Mouse (Mus musculus) kidney, adult 18-20 months (tissue): ENCODE data around the gene Lingo4.

Experiments used
- DNase-seq: peaks from one replicate; pipeline ENCODE4 v3.0.0; 2021

The Lingo4 gene

GRCm38 (mm10) chr3:94388047-94388446 is 10.3 kb upstream of the Lingo4 start:
- DNase-seq, result no peak

- DNase-seq, result no peak
Measured at GRCm38 (mm10) chr3:94389420-94389819, 8.9 kb upstream of the Lingo4 start.

GRCm38 (mm10) chr3:94391001-94391400 is 7.3 kb upstream of the Lingo4 start:
- no peak for DNase-seq

GRCm38 (mm10) chr3:94392128-94392527 is 6.2 kb upstream of the Lingo4 start:
- DNase-seq, result no peak

GRCm38 (mm10) chr3:94393049-94393448 is 5.3 kb upstream of the Lingo4 start:
- no peak for DNase-seq

- DNase-seq, result no peak
Measured at GRCm38 (mm10) chr3:94396336-94396735, 2.0 kb upstream of the Lingo4 start.

GRCm38 (mm10) chr3:94396851-94397250 is 1.5 kb upstream of the Lingo4 start:
- DNase-seq, result no peak

DNA sequence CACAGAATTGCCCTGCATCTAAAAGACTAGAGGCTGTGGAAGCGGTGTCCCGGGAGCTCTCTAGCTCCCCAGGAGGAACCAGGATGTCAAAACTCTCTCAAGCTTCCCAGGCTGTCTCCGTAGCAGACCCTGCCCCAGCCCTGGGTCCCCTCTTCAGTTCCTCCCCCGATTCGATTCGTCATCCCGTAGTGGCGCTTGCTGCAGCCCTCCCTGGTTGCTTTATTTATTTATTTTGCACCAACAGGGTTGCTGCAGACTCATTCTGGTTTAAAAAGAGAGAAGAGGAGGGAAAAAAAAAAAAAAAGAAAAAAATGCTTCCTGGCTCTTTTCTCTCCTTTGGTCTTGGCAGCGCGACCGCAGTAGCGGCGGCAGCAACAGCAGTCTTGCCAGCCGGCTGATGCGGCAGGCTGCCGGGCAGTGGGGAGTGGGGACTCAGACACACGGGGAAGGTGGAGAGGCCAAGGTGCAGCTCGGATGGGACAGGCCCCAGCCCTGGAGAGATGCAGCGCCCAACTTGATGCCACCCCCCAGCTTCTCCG is 695 bp downstream of the Lingo4 start:
- no peak for DNase-seq

DNA sequence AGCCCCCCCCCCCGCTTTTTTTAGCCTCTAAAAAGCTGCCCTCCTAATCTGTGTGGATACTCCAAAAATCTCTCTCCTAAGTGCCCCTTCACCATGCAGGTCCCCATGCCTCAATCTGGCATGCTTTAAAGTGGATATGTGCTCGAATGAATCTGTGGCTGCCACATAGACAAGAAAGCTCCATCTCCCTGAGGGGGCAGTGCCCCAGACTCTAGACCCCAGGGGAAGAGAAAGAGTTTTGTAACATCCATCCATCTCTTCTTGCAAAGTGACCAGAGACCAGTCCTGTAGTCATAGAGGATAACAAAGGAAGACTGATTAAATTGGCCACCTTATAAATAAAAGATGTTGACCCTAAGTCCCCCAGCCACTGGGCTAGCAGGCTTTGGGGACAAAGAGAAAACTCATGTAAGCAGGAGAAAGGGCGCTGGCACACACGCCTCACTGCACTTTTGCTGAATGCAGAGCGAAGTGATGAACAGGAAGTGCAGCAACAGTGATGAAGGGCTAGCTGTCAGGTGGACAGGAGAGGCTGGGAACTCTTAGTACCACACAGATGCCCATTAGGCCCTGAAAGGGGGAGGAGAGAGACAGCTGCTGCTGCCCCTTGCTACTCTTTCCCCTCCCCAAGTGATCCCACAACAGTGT is 1.5 kb downstream of the Lingo4 start:
- no peak for DNase-seq

DNA sequence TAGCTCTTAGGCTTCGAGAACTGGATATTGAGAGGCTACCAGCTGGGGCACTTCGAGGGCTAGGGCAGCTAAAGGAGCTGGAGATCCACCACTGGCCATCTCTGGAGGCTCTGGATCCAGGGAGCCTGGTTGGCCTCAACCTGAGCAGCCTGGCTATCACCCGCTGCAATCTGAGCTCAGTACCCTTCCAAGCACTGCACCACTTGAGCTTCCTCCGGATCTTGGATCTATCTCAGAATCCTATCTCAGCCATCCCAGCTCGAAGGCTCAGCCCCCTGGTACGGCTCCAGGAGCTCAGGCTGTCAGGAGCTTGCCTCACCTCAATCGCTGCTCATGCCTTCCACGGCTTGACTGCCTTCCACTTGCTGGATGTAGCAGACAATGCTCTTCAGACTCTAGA is 4.1 kb downstream of the Lingo4 start:
- DNase-seq, result no peak

GRCm38 (mm10) chr3:94404366-94405054 is 6.2 kb downstream of the Lingo4 start:
- no peak for DNase-seq

DNA sequence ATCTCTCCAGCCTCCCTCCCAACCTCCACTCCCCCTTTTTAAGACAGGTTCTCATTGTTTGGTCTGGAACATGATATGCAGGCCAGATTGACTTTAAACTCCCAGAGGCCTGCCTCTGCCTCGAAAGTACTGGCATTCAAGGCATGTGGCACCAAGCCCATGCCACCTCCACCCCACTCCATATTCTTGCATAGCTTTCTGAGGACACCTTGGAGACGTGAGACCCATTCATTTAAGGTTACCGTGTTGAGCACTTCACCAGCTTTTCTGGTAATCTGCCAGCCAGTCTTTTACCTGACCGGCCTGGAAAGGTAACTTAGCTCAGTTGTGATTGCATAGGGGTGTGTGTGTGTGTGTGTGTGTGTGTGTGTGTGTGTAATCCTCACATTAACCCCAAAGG is 7.2 kb downstream of the Lingo4 start:
- DNase-seq, result no peak

DNA sequence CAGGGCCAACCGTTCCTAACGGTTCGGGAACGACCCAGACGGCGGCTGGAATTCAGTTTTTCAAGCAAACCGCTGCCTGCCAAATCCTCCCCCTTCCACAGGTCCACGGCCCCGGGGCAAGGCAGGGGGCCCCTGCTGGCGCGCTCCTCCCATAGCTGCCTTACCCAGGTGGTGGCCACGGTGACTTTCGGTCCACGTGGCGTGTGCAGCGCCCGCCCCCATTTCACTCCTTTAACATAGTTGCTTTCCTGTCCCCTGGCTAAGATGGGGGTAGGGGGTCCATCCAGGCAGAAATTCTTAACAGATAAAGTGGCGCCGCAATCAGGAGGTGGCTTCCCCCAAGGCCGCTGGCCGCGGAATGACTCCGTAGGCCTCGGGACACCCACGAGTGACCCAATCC is 14.2 kb downstream of the Lingo4 start:
- DNase-seq, result no peak

DNA sequence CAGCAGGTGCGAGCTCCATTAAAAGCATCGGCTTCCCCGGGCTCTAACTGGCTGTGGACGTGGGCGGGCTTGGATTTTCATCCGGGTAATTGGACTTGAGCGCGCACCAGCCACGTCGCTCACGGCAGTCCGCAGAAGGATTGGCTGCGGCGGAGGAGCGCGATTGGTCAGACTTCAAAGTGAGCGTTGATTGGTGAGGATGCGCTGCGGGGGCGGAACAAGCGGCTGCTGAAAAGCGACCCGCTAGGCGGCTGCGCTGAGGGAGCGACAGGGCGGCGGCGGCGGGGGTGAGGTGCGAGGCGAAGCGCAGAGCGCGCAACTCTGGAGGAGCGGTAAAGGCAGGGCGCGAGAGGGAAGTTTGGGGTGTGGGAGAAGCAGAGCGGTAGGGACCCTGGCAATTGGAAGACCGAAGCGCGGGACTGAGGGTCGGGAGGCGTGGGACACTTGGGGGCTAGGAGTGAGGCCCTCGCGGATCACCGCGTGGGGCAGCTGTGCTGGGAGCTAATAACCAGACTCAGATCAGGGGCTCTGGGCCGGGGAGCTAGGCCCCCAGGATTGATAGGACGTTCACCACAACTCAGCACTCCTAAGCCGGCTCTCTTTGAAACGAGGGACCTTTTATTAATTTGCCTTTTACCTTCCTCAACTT is 14.8 kb downstream of the Lingo4 start, which contains the start of gene Tdrkh:
Gene Tdrkh, plus strand, starts transcription at position 243 of the 649 bp plus-strand sequence.
- DNase-seq, result peak; percentile 90

DNA sequence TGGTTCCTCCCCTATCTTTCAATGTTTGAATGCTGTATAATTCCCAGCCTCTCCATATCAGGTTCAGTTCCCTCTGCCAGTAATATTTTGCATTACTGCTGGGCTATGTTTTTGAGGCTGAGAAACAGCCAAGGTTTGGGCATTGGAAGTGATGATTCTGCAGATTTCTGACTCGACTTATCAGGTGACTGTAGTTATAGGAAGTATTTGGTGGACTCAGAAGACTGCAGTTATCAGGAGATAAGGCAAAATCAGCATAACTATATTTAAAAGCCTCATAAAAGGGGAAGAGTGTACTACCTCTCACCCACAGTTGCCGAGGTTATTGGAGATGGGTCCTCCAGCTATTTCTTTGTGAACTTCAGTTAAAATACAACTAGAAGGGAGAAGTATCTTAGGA is 32.7 kb downstream of the Lingo4 start:
- DNase-seq, result no peak

- no peak for DNase-seq
Measured at GRCm38 (mm10) chr3:94434305-94434704, 36.0 kb downstream of the Lingo4 start.

- DNase-seq, result no peak
Measured at GRCm38 (mm10) chr3:94436420-94436819, 38.1 kb downstream of the Lingo4 start.

DNA sequence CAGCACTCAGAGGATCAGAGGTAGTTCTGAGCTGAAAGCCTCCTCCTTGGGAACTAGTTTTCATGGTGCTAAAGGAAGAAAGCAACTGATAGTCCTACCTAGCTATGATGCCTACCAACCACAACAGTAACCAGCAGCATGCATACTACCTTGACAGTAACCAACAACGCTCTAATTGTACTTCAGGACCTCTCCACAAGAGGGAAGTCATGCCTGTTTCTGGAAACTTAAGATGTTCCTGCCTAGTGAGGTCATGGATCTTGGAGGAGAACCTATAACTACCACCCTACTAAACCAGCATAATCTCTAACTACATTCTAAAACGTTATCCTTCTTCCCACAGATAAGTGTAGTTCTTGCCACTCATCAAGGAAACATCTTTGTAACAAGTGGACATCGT is 42.9 kb downstream of the Lingo4 start:
- no peak for DNase-seq

DNA sequence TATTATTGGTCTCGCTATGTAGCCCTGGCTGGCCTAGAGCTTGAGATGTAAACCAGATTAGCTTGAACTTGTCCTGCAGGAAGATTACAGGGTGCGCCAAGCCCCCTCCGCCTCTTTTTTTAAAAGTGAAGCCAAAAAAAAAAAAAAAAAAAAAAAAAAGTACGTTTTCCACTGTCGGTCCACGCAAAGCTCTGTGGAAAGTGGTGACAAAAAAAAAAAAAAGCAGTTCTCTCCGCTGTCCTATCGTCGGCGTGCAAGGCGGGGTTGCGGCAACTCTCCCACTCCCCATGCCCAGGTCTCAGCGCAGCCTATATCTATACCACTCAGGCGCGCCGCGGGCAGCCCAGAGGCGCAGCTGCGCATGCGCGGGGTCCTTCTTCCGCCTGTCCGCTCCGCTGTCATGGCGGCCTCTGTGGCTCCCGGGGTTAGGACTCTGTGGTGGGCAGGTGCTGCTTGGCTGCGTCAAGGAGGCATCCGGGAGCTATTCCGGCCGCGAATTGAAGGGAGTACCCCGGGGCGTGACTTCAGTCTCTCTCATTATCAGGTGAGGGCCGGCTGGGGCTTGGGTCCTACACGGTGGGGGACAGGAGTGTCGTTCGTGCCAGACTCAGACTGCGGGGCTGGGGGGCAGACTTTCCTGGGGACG is 44.8 kb downstream of the Lingo4 start, which contains the start of gene Mrpl9:
Gene Mrpl9, plus strand, starts transcription at position 368 of the 646 bp plus-strand sequence.
- DNase-seq, result peak; percentile 94

DNA sequence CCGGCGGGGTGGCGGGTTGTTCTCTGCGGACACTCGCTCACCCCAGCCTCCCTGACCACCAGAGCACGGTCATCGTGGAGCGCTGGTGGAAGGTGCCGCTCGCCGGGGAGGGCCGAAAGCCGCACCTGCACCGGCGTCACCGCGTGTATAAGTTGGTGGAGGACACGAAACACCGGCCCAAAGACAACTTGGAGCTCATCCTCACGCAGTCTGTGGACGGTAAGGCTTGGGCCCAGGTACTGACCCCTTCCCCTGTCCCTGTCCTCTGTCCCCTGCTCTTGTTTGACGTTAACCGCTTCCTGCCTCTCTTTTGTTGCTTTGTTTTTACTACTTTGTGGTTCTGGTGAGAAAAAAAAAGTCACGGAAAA is 45.3 kb downstream of the Lingo4 start, which contains the start of gene Oaz3:
Gene Oaz3, minus strand, starts transcription at position 319 of the 368 bp plus-strand sequence.
- DNase-seq, result no peak

DNA sequence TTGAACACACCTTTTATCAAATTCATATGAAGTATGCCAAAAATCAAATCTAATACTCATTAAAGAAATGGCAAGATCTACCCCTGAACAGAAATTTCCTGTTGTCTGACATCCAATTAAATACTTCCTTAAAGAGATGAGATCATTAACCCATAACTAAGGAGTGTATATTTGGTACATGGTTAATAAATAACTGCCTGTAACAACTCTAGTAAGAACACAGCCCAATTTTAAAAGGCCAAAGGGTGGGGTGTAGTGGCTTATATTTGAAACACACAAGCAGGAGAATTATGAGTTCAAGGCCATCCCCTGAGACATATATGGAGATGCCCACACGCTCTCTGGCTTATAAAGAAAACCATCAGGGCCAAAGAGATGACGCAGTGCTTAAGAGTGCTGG is 51.1 kb downstream of the Lingo4 start:
- no peak for DNase-seq
